Mouse (Mus musculus) neutrophil, adult 83 days (primary cell): ENCODE results near the gene Fam83g. TPM values are rescaled to one million over a fixed set of nuclear protein-coding genes. Genes with fewer than 3 reads are reported as not detected.

Source experiments
- total RNA-seq, 2 experiments: library from RNA; stranded (reverse); gene quantifications; one replicate each; pipeline ENCODE4 v1.2.4; 2023

The Fam83g gene
- under 1 TPM; 0.15 to 0.33 TPM for total RNA-seq

DNA sequence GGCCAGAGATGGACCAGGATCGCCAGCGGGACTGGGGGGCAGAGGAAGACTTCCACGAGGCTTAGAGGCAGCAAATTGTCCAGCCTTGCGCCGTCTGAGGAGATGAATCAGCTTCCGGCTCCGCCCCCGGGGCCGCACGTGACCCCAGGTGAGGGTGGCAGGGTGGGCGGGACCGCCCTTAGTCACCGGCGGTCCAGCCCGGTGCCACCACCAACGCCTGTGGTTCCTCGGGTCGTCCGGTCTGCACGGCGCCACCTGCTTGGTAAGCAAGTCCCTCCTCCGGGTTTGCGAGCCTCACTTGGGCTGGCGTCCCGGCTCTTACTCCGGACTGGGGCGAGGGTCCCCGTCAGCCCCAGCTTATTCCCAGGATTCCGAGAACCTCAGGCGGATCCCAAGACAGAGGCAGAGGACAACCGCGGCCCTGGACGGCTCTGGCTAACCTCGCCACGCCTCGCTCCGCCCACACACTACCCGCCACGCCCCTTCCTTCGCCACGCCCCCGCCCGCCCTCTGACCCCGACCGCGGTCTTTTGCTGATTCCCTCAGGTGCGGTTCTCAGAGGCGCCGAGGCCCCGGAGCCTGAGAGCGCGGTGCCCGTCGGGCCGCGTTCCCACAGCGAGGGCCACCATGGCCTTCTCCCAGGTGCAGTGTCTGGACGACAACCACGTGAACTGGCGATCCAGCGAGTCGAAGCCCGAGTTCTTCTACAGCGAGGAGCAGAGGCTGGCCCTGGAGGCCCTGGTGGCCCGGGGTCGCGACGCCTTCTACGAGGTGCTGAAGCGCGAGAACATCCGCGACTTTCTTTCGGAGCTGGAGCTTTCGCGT is at the start of gene Fam83g:
TSS of gene Fam83g (plus strand) at position 185 of the 825 bp plus-strand sequence.

DNA sequence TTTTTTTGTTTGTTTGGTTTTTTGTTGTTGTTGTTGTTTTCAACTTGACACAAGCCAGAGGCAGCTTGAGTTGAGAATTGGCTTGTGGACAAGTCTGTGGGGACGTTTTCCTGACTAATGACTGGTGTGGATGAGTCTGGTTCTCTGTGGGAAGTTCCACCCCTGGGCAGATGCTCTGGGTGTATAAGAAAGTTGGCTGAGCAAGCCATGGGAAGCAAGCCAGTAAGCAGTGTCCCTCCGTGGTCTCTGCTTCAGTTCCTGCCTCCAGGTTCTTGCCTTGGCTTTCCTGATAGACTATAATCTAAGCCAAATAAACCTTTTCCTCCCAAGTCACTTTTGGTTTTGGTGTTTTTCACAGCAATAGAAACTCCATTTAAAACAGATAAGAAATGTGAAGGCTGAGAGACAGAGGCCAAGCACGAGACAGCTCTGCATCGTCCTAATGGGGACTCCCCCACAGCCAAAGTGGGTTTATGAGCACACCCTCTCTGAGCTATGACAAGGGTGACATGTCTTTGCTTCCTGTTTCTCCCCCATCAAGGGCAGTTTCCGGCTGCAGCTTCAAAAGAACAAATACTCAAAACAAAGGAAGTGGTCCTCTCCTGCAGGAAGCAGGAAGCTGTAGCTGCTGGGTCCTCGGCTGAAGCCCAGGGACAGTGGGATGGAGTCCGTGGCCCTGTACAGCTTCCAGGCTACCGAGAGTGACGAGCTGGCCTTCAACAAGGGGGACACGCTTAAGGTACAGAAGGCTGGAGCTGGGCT is 31.0 kb upstream of the Fam83g start, which contains the start of gene Grap:
TSS of gene Grap (plus strand) at position 580 of the 762 bp plus-strand sequence.

DNA sequence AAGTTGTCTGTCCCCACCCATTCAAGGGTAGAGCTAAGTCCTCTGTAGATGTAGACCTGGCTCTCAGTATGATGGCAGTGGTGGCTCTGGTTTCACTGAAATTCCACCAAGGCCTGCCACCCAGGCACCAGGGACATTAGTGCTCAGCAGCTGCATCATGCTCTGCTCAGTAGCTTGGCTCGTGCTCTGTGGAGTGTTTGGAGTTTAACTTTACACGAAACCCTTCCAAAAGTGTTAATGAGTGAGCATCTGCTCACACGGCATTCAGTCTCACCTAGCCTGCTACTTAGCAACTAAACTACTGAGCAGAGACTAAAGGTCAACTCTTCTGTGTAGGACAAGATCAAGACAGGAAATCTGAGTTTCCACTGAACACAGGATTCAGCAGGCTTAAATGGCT is 36.7 kb downstream of the Fam83g start, which contains the start of gene Slc5a10:
TSS of gene Slc5a10 (minus strand) at position 191 of the 400 bp plus-strand sequence.

Other genes starting within 250 kb of the Fam83g start
- gene Rnf112, start 230.0 kb upstream of the Fam83g start, total RNA-seq = not detected
- gene Mfap4, start 198.7 kb upstream of the Fam83g start, total RNA-seq = not detected
- gene Mapk7, start 189.7 kb upstream of the Fam83g start, total RNA-seq = 10 to 100 TPM; 39.1 to 39.3 TPM
- gene B9d1, start 178.9 kb upstream of the Fam83g start, total RNA-seq = 1 to 10 TPM in 1 of 2 experiments, not detected in 1; 1.2 TPM
- gene Epn2, start 104.4 kb upstream of the Fam83g start, total RNA-seq = under 1 TPM; 0.22 to 0.53 TPM
- gene Grap, start 30.8 kb upstream of the Fam83g start, total RNA-seq = 1 to 10 TPM; 4.9 to 8.8 TPM
- gene Slc5a10, start 36.7 kb downstream of the Fam83g start, total RNA-seq = not detected
- 10 to 100 TPM; 16.8 to 17.9 TPM for gene Prpsap2, start 78.0 kb downstream of the Fam83g start, total RNA-seq
- gene Ulk2, start 171.0 kb downstream of the Fam83g start, total RNA-seq = 10 to 100 TPM; 19.3 to 21.6 TPM
- gene Akap10, start 246.2 kb downstream of the Fam83g start, total RNA-seq = 10 to 100 TPM; 36.6 to 47.2 TPM